Mouse (Mus musculus): Measurements from ENCODE around the gene Smad3. TPM values are rescaled to one million over a fixed set of nuclear protein-coding genes. Genes with fewer than 3 reads are reported as not detected.
A peak's percentile ranks its signal among the peaks of the same experiment; 100 is the strongest.

Gene Smad3
- total RNA-seq, 2 experiments from 2014 or later, result 42.7 to 67.5 TPM

GRCm38 (mm10) chr9:63625090-63625756, 132.6 kb downstream of the Smad3 start:
- no peak for DNase-seq

DNA sequence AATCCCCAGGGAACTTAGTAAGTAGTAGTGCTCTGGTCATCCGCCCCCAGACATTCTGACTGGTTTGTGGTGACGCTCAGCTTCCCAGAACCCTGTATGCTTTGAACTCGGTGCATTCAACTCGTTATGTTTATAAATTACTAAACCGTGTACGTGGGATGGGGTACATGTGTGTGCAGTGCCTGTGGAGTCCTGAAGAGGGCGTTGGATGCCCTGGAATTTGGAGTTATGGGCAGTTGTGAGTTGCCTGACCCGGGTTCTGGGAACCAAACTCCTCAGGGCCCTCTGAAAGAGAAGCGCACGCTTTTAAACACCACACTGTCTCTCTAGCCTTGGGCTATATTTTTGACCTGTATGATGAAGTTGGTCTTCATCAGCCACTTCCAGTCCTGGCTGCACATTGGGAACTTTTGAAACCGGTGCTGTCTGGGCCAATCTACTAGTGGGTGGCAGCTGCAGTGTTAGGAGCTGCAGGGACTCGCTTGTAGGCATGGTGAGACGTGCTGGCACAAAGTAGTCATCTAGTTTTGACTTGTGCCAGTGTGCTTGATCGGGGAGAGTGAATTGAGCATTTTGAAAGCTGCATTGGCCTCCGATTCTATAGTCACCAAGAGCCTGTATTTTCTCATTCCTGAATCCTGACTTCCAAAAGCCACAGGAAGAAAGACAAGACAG, 133.8 kb downstream of the Smad3 start:
- DNase-seq, result no peak

GRCm38 (mm10) chr9:63617967-63618366, 139.8 kb downstream of the Smad3 start:
- no peak for DNase-seq

GRCm38 (mm10) chr9:63614018-63614985, 143.5 kb downstream of the Smad3 start:
- DNase-seq, result no peak

GRCm38 (mm10) chr9:63613569-63613968, 144.2 kb downstream of the Smad3 start:
- no peak for DNase-seq

- DNase-seq, result no peak
These were observed 145.0 kb downstream of the Smad3 start for GRCm38 (mm10) chr9:63612565-63613515.

GRCm38 (mm10) chr9:63611967-63612366, 145.8 kb downstream of the Smad3 start:
- no peak for DNase-seq

GRCm38 (mm10) chr9:63610841-63611366, 146.9 kb downstream of the Smad3 start:
- DNase-seq, result peak; percentile 55

DNA sequence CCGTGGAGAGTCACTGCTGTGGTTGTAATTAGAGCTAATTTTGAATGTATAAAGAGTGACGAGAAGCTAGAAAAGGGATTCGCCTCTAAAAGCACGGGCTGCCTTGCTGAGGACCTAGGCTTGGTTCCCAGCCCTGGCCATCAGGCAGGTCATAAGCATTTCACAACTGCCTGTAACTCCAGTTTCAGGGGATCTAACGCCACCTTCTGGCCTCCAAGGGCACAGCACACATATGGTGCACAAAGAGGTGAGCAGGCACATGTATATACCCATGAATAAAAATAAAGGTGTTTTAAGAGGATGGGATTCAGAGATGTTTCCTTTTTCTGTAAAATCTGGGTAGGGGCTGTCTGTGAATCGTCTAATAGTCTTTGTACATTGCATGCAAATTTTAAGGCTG, 147.6 kb downstream of the Smad3 start:
- DNase-seq, result no peak

GRCm38 (mm10) chr9:63609776-63610175, 148.0 kb downstream of the Smad3 start:
- DNase-seq, result no peak

GRCm38 (mm10) chr9:63609246-63609645, 148.5 kb downstream of the Smad3 start:
- DNase-seq, result peak; percentile 27

GRCm38 (mm10) chr9:63608006-63608405, 149.8 kb downstream of the Smad3 start:
- no peak for DNase-seq

DNA sequence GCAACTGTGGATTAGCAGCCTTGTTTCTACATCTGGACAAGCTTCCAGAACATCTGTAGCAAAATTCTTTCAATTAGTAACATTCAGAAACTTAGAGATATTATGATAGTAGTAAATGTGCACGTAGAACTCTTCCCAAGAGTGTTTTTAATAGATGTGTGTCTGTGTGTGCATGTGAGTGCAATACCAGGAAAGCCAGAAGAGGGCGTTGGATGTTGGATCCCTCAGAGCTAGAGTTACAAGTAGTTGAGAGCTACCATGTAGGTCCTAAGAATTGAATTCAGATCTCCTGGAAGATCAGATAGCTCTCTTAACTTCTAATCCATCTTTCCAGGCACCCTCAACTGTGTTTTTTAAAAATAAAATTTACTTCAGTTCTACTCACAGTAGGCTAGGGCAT, 151.2 kb downstream of the Smad3 start:
- no peak for DNase-seq

DNA sequence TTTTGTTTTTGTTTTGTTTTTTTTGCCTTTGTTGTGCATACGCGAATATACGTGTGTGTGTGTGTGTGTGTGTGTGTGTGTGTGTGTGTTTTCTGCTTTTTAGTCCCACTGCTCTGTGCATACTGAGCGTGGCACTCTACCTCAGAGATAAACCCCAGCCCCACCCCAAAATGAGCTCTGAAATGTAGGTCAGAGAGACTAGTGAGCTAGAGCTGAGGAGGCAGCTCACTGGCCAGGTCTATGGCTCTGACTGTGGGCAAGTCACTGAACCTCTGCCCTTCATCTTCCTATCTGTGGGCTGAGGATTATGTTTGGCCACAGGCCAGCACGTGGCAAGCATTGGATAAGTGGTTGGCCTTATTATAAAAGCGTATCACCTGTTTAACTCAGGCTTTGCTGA, 153.9 kb downstream of the Smad3 start:
- no peak for DNase-seq

DNA sequence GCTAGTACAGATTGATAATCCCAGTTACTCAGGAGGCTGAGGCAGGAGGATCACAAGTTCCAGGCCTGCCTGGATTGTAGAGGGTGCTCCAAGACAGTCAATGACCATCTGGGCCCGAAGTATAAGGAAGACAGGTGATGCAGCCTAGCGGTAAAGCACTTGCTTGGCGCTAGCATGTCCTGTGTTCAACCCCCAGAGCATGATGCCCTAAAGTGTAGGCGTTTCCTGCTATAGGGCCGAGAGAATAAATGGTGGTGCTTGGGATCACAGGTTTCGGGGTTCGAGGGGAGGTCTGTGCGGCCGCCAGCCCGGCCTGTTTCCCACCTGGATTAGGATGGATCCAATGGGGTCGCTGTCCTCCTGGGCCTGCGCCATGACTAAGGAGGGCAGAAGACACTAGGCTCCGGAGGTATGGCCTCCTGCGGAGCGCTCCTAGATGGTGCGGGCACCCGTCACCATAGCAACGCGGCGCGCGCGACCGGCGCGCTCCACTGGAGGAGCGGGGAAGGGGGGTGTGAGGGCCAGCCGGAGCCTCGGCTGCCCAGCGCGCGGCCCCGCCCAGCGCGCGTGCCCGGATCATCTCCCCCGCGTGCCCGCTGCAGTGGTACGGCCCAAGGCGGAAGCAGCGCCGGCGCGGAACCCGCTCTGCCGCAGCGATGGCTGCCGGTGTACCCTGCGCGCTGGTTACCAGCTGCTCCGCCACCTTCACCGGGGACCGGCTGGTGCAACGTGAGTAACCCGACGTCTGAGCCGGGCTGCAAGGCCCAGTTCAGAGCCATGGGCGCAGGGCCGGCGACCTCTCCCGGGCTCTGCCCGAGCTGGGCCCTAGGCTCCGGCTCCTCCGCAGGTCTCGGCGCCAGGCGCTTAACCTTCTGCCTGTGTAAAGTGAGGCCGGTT, 155.5 kb downstream of the Smad3 start, which contains the start of the genes Iqch and Aagab:
TSS of gene Iqch (minus strand) at position 451 of the 897 bp plus-strand sequence.
TSS of gene Aagab (plus strand) at position 618 of the 897 bp plus-strand sequence.
- peak; percentile 96 for DNase-seq

Other genes with a start within 250 kb of the Smad3 start
- gene Iqch, start 155.5 kb downstream of the Smad3 start, total RNA-seq (2021), result not detected
- 10 to 100 TPM; 10.1 to 12.4 TPM for gene Aagab, start 155.3 kb downstream of the Smad3 start, total RNA-seq (2021)

Measured in gastrocnemius, postnatal 25 days (tissue).